ENCODE assay signal across 9 mouse cellular contexts in genomic region chr10:76643999-76644398, GRCm38 (mm10). TPM values are rescaled to one million over a fixed set of nuclear protein-coding genes. Genes with fewer than 3 reads are reported as not detected.
DNase-seq lines count a peak whose midpoint lies in the region; ATAC-seq and TF ChIP-seq lines count a peak whose summit lies in the region.
"Had no signal": no experiment of that assay in that cellular context is flagged by ENCODE, and none has a peak within 500 bp of the region (broad histone marks: within the 10 kb centered on the region; RNA-seq: fewer than 3 reads in every experiment).

No protein-coding gene starts in this region.

- H3K4me2 ChIP-seq in kidney, embryonic 14.5 days (replicated peaks; ENCODE audit: low read depth, low read length): no peak overlapping the region
- H3K4me2 ChIP-seq in intestine, embryonic 14.5 days (ENCODE audit: low read length): no peak overlapping the region
- H3K4me2 ChIP-seq: hindbrain, embryonic 14.5 days had no signal

- no peak overlapping the region for H3K4me3 ChIP-seq in kidney, embryonic 14.5 days (ENCODE audit: low read length)
- H3K4me3 ChIP-seq in gastrocnemius, adult 2 months: no peak overlapping the region
- H3K4me3 ChIP-seq in intestine, embryonic 14.5 days (ENCODE audit: low read depth, low read length): no peak overlapping the region
- no peak overlapping the region for H3K4me3 ChIP-seq in cerebellum, adult 2 months (replicated peaks; ENCODE audit: insufficient read depth, low read depth, low read length)

- TF ChIP-seq CTCF in gastrocnemius, adult 2 months (IDR thresholded peaks at IDR 0.05): no peak
- no peak for TF ChIP-seq CTCF in cerebellum, adult 2 months (IDR thresholded peaks at IDR 0.05; ENCODE audit: borderline replicate concordance, insufficient read depth, low read depth, low read length)

- DNase-seq in kidney, adult 11 months: no peak
- peak; percentile 75 for DNase-seq in gastrocnemius, adult 2 months
- DNase-seq in intestine, embryonic 14.5 days (ENCODE audit: low spot score): peak; percentile 51
- peak; percentile 43 for DNase-seq in lung, postnatal 25 days (ENCODE audit: low spot score)
- DNase-seq in right cerebral cortex, postnatal 10 days (ENCODE audit: low spot score in 2 of 2): no peak
- no peak for DNase-seq in thymus, postnatal 25 days
- no peak for DNase-seq in cerebellum, adult 2 months

- H3K9me3 ChIP-seq in kidney, embryonic 14.5 days (ENCODE audit: control insufficient read depth, low read length): no peaks in the 10 kb centered on the region
- no peaks in the 10 kb centered on the region for H3K9me3 ChIP-seq in intestine, embryonic 14.5 days (ENCODE audit: control insufficient read depth, low read length)

- intact Hi-C loops in gastrocnemius, adult 2 months (cut with DNase I): no loop called here

- no peaks in the 10 kb centered on the region for H3K27me3 ChIP-seq in kidney, embryonic 14.5 days (ENCODE audit: control insufficient read depth, insufficient read depth, low read length)
- H3K27me3 ChIP-seq in intestine, embryonic 14.5 days (replicated peaks; ENCODE audit: control insufficient read depth, insufficient read depth, low read length): no peaks in the 10 kb centered on the region
- no peaks in the 10 kb centered on the region for H3K27me3 ChIP-seq in cerebellum, adult 2 months (ENCODE audit: control insufficient read depth, insufficient read depth, low read length)

- no peak overlapping the region for H3K9ac ChIP-seq in kidney, embryonic 14.5 days (ENCODE audit: low read depth, low read length)
- H3K9ac ChIP-seq in intestine, embryonic 14.5 days (ENCODE audit: low read length): no peak overlapping the region
- H3K9ac ChIP-seq: hindbrain, embryonic 14.5 days had no signal

- no peaks in the 10 kb centered on the region for H3K4me1 ChIP-seq in kidney, embryonic 14.5 days (ENCODE audit: control insufficient read depth, insufficient read depth, low read length)
- H3K4me1 ChIP-seq in intestine, embryonic 14.5 days (replicated peaks; ENCODE audit: control insufficient read depth, insufficient read depth, low read length): peaks cover 11% of the 10 kb centered on the region; the same call in 1 of the 2 replicates
- no peaks in the 10 kb centered on the region for H3K4me1 ChIP-seq in cerebellum, adult 2 months (ENCODE audit: control insufficient read depth, insufficient read depth, low read length)

- H3K27ac ChIP-seq in kidney, embryonic 14.5 days (ENCODE audit: low read depth, low read length): peak overlapping the region; percentile 1; the same call in 1 of the 2 replicates
- peak overlapping the region; percentile 85 for H3K27ac ChIP-seq in gastrocnemius, adult 2 months
- H3K27ac ChIP-seq in intestine, embryonic 14.5 days (ENCODE audit: low read depth): peak overlapping the region; percentile 93
- no peak overlapping the region for H3K27ac ChIP-seq in cerebellum, adult 2 months (ENCODE audit: insufficient read depth, low read length)
- H3K27ac ChIP-seq: hindbrain, embryonic 14.5 days had no signal

- 70% methylated on average over 4 of the region's 4 CpGs for WGBS in kidney, embryonic 14.5 days
- 57% methylated on average over 4 of the region's 4 CpGs for WGBS in intestine, embryonic 14.5 days
- 77% methylated on average over 4 of the region's 4 CpGs for WGBS in cerebellum, adult 2 months

- no peak for ATAC-seq in kidney, embryonic 14.5 days (ENCODE audit: low FRiP score, low TSS enrichment)
- no peak for ATAC-seq in intestine, embryonic 14.5 days (replicated peaks; ENCODE audit: low FRiP score, low TSS enrichment, low read depth)

- no peak for TF ChIP-seq POLR2A in cerebellum, adult 2 months (IDR thresholded peaks at IDR 0.05; ENCODE audit: borderline replicate concordance, insufficient read depth, low read length)

- no peaks in the 10 kb centered on the region for H3K36me3 ChIP-seq in kidney, embryonic 14.5 days (ENCODE audit: control insufficient read depth, insufficient read depth, low read length)
- no peaks in the 10 kb centered on the region for H3K36me3 ChIP-seq in intestine, embryonic 14.5 days (ENCODE audit: control insufficient read depth, insufficient read depth, low read length)

RNA-seq across cellular contexts. Expression of gene Col6a2, which starts 20.6 kb away (rescaled TPM):
- polyA plus RNA-seq in kidney, embryonic 14.5 days (2014; fragmentation: Nextera tagmentation; extraction: Ambion mirVana): 19.8 and 22.0 TPM in 2 replicates
- 10 to 100 TPM; 28.5 to 59.5 TPM for total RNA-seq in gastrocnemius, adult 2 months (2021)
- polyA plus RNA-seq in intestine, embryonic 14.5 days (2014; fragmentation: Nextera tagmentation; extraction: Ambion mirVana): 164 and 184 TPM in 2 replicates
- 2.9 and 4.0 TPM in 2 replicates for polyA plus RNA-seq in cerebellum, adult 2 months (2012; rRNA removed)

Comparison
In these comparisons a context has a peak if more than half of its experiments do, and no peak if none do; other contexts are left out.
1. DNase-seq: peak in gastrocnemius, adult 2 months (single experiment), intestine, embryonic 14.5 days (single experiment) and lung, postnatal 25 days (single experiment); none in kidney, adult 11 months (single experiment), right cerebral cortex, postnatal 10 days (0 of 2), thymus, postnatal 25 days (single experiment) and cerebellum, adult 2 months (0 of 2).